Mouse (Mus musculus) liver, embryonic 14.5 days (tissue): Measurements from ENCODE around the gene Ciita.

ENCODE experiments used
- CTCF ChIP-seq: IDR thresholded peaks from 2 replicates; pipeline ENCODE4 v1.5.1; 2016; ENCODE audit warnings: antibody characterized with exemption, low read depth, control low read depth
- EP300 ChIP-seq: IDR thresholded peaks from 2 replicates; pipeline ENCODE4 v1.6.1; 2016; ENCODE audit warnings: antibody characterized with exemption, low read depth

- TF ChIP-seq CTCF: no peak
- no peak for TF ChIP-seq EP300
These were observed 61.7 kb downstream of the Ciita start for GRCm38 (mm10) chr16:10541598-10541930.
